8 mouse cellular contexts compared by ENCODE assay signal in genomic region chr16:32661493-32661921, GRCm38 (mm10). TPM values are rescaled to one million over a fixed set of nuclear protein-coding genes. Genes with fewer than 3 reads are reported as not detected.
DNase-seq lines count a peak whose midpoint lies in the region; ATAC-seq lines count a peak whose summit lies in the region.

No protein-coding gene starts in this region.

- DNase-seq in adrenal gland, adult (ENCODE audit: inconsistent age in 2 of 2, low spot score in 1 of 2) = peak; percentile 37 to 61
- DNase-seq in adrenal gland, adult 18-20 months (ENCODE audit: low spot score in 2 of 2) = no peak
- peak; percentile 24 for DNase-seq in ovary, postnatal 36 days (ENCODE audit: low spot score)
- DNase-seq in ovary, adult 18-20 months (ENCODE audit: low spot score) = no peak
- DNase-seq in kidney, postnatal 10 days = peak; percentile 67
- peak; percentile 54 for DNase-seq in retina, embryonic 14.5 days (ENCODE audit: low spot score)
- no peak for DNase-seq in right cerebral cortex, postnatal 25 days

- no peak for ATAC-seq in CD4-positive, CD25-positive, alpha-beta regulatory T cell, adult 4 months

RNA-seq across cellular contexts. Expression of gene Tnk2, which starts 17.8 kb away (rescaled TPM):
- 10 to 100 TPM; 29.9 to 33.1 TPM for total RNA-seq in adrenal gland, adult 18-20 months (2021)
- polyA plus RNA-seq in CD4-positive, CD25-positive, alpha-beta regulatory T cell, adult 4 months (2017; shearing (Covaris generic)) = 1 to 10 TPM; 4.8 to 8.9 TPM

RNA-seq across cellular contexts. Expression of gene Tfrc, which starts 52.8 kb away (rescaled TPM):
- 10 to 100 TPM; 19.8 to 34.3 TPM for total RNA-seq in adrenal gland, adult 18-20 months (2021)
- polyA plus RNA-seq in CD4-positive, CD25-positive, alpha-beta regulatory T cell, adult 4 months (2017; shearing (Covaris generic)) = 10 to 100 TPM; 18.1 to 19.5 TPM

Comparison
In these comparisons a context has a peak if more than half of its experiments do, and no peak if none do; other contexts are left out.
1. DNase-seq: peak in adrenal gland, adult (2 of 2), ovary, postnatal 36 days (single experiment), kidney, postnatal 10 days (single experiment) and retina, embryonic 14.5 days (single experiment); none in adrenal gland, adult 18-20 months (0 of 2), ovary, adult 18-20 months (single experiment) and right cerebral cortex, postnatal 25 days (single experiment).